Mouse (Mus musculus): ENCODE measurements around the gene Micu2. TPM values are rescaled to one million over a fixed set of nuclear protein-coding genes. Genes with fewer than 3 reads are reported as not detected.

Gene Micu2
- polyA plus RNA-seq, 1 experiment from 2014 or later = 39.0 TPM

- Histone ChIP-seq H3K27ac (replicated peaks) (no peak overlapping the region), H3K9me3 (replicated peaks) (no peaks in the 10 kb centered on the region), H3K9ac (no peak overlapping the region), H3K27me3 (no peaks in the 10 kb centered on the region), H3K4me2 (no peak overlapping the region), H3K4me3 (replicated peaks) (no peak overlapping the region), H3K36me3 (replicated peaks) (peaks cover 16% of the 10 kb centered on the region; the same call in 1 of the 2 replicates), H3K4me1 (replicated peaks) (peaks cover 10% of the 10 kb centered on the region; the same call in 1 of the 2 replicates)
- ATAC-seq (ENCODE audit: insufficient read depth) = no peak
- WGBS (ENCODE audit: insufficient replicate concordance) = 82% methylated on average over 2 of the region's 2 CpGs
Measured at GRCm38 (mm10) chr14:57989162-57989561, 9.9 kb downstream of the Micu2 start.

- H3K27ac ChIP-seq (replicated peaks) = no peak overlapping the region
- ATAC-seq (ENCODE audit: insufficient read depth) = no peak
- no peak overlapping the region for H3K4me2 ChIP-seq
- 74% methylated on average over 2 of the region's 2 CpGs for WGBS (ENCODE audit: insufficient replicate concordance)
- no peak overlapping the region for H3K9ac ChIP-seq
- no peaks in the 10 kb centered on the region for H3K9me3 ChIP-seq (replicated peaks)
- no peak overlapping the region for H3K4me3 ChIP-seq (replicated peaks)
- no peaks in the 10 kb centered on the region for H3K27me3 ChIP-seq
- H3K36me3 ChIP-seq (replicated peaks) = peaks cover 4% of the 10 kb centered on the region; the same call in 1 of the 2 replicates
- peaks cover 14% of the 10 kb centered on the region; the same call in 1 of the 2 replicates for H3K4me1 ChIP-seq (replicated peaks)
Measured at GRCm38 (mm10) chr14:57985780-57986179, 13.3 kb downstream of the Micu2 start.

- Histone ChIP-seq H3K9ac (no peak overlapping the region), H3K4me2 (no peak overlapping the region), H3K27ac (replicated peaks) (no peak overlapping the region), H3K27me3 (no peaks in the 10 kb centered on the region), H3K36me3 (replicated peaks) (no peaks in the 10 kb centered on the region), H3K4me1 (replicated peaks) (0 out of 2 replicates have a peak, but pooled peaks cover 3% of the 10 kb centered on the region), H3K9me3 (replicated peaks) (no peaks in the 10 kb centered on the region), H3K4me3 (replicated peaks) (no peak overlapping the region)
- 52% methylated on average over 7 of the region's 7 CpGs for WGBS (ENCODE audit: insufficient replicate concordance)
- ATAC-seq (ENCODE audit: insufficient read depth) = no peak
Measured at GRCm38 (mm10) chr14:57982450-57982849, 16.6 kb downstream of the Micu2 start.

GRCm38 (mm10) chr14:57981720-57982418 is 17.2 kb downstream of the Micu2 start:
- no peak for ATAC-seq (ENCODE audit: insufficient read depth)
- Histone ChIP-seq H3K4me3 (replicated peaks) (no peak overlapping the region), H3K9me3 (replicated peaks) (no peaks in the 10 kb centered on the region), H3K36me3 (replicated peaks) (no peaks in the 10 kb centered on the region), H3K9ac (no peak overlapping the region), H3K27me3 (no peaks in the 10 kb centered on the region), H3K4me2 (no peak overlapping the region), H3K4me1 (replicated peaks) (0 out of 2 replicates have a peak, but pooled peaks cover 3% of the 10 kb centered on the region), H3K27ac (replicated peaks) (no peak overlapping the region)
- WGBS (ENCODE audit: insufficient replicate concordance) = 49% methylated on average over 14 of the region's 14 CpGs

GRCm38 (mm10) chr14:57980776-57981175 is 18.3 kb downstream of the Micu2 start:
- no peak overlapping the region for H3K4me3 ChIP-seq (replicated peaks)
- ATAC-seq (ENCODE audit: insufficient read depth) = no peak
- no peaks in the 10 kb centered on the region for H3K27me3 ChIP-seq
- 0 out of 2 replicates have a peak, but pooled peaks cover 3% of the 10 kb centered on the region for H3K4me1 ChIP-seq (replicated peaks)
- H3K9me3 ChIP-seq (replicated peaks) = no peaks in the 10 kb centered on the region
- H3K36me3 ChIP-seq (replicated peaks) = no peaks in the 10 kb centered on the region
- no peak overlapping the region for H3K9ac ChIP-seq
- no peak overlapping the region for H3K27ac ChIP-seq (replicated peaks)
- 72% methylated on average over 8 of the region's 8 CpGs for WGBS (ENCODE audit: insufficient replicate concordance)
- no peak overlapping the region for H3K4me2 ChIP-seq

GRCm38 (mm10) chr14:57980179-57980578 is 18.9 kb downstream of the Micu2 start:
- H3K4me2 ChIP-seq = no peak overlapping the region
- no peak overlapping the region for H3K27ac ChIP-seq (replicated peaks)
- H3K4me1 ChIP-seq (replicated peaks) = 0 out of 2 replicates have a peak, but pooled peaks cover 3% of the 10 kb centered on the region
- H3K4me3 ChIP-seq (replicated peaks) = no peak overlapping the region
- no peak overlapping the region for H3K9ac ChIP-seq
- H3K36me3 ChIP-seq (replicated peaks) = no peaks in the 10 kb centered on the region
- WGBS (ENCODE audit: insufficient replicate concordance) = 54% methylated on average over 3 of the region's 3 CpGs
- no peaks in the 10 kb centered on the region for H3K27me3 ChIP-seq
- H3K9me3 ChIP-seq (replicated peaks) = no peaks in the 10 kb centered on the region
- ATAC-seq (ENCODE audit: insufficient read depth) = no peak

GRCm38 (mm10) chr14:57978144-57978543 is 20.9 kb downstream of the Micu2 start:
- WGBS (ENCODE audit: insufficient replicate concordance) = 57% methylated on average over 5 of the region's 5 CpGs
- Histone ChIP-seq H3K4me2 (no peak overlapping the region), H3K9me3 (replicated peaks) (no peaks in the 10 kb centered on the region)

GRCm38 (mm10) chr14:57975656-57976055 is 23.4 kb downstream of the Micu2 start:
- no peak overlapping the region for H3K4me3 ChIP-seq (replicated peaks)
- H3K27ac ChIP-seq (replicated peaks) = no peak overlapping the region
- no peaks in the 10 kb centered on the region for H3K36me3 ChIP-seq (replicated peaks)
- H3K4me2 ChIP-seq = no peak overlapping the region
- ATAC-seq (ENCODE audit: insufficient read depth) = no peak
- H3K9me3 ChIP-seq (replicated peaks) = no peaks in the 10 kb centered on the region
- WGBS (ENCODE audit: insufficient replicate concordance) = 69% methylated on average over 6 of the region's 6 CpGs
- H3K4me1 ChIP-seq (replicated peaks) = no peaks in the 10 kb centered on the region
- no peak overlapping the region for H3K9ac ChIP-seq
- no peaks in the 10 kb centered on the region for H3K27me3 ChIP-seq

More at GRCm38 (mm10) chr14:57978144-57978543, 20.9 kb downstream of the Micu2 start:
- 0 out of 2 replicates have a peak, but pooled peaks cover 3% of the 10 kb centered on the region for H3K4me1 ChIP-seq (replicated peaks)
- ATAC-seq (ENCODE audit: insufficient read depth) = no peak
- H3K27ac ChIP-seq (replicated peaks) = no peak overlapping the region
- no peaks in the 10 kb centered on the region for H3K27me3 ChIP-seq
- no peak overlapping the region for H3K9ac ChIP-seq
- H3K36me3 ChIP-seq (replicated peaks) = no peaks in the 10 kb centered on the region
- H3K4me3 ChIP-seq (replicated peaks) = no peak overlapping the region

GRCm38 (mm10) chr14:57971986-57972525 is 27.0 kb downstream of the Micu2 start:
- H3K27me3 ChIP-seq = no peaks in the 10 kb centered on the region
- 68% methylated on average over 12 of the region's 12 CpGs for WGBS (ENCODE audit: insufficient replicate concordance)
- ATAC-seq (ENCODE audit: insufficient read depth) = no peak

GRCm38 (mm10) chr14:57968873-57969272 is 30.2 kb downstream of the Micu2 start:
- Histone ChIP-seq H3K4me3 (replicated peaks) (no peak overlapping the region), H3K4me1 (replicated peaks) (peaks cover 30% of the 10 kb centered on the region)

More at GRCm38 (mm10) chr14:57971986-57972525, 27.0 kb downstream of the Micu2 start:
- no peak overlapping the region for H3K4me2 ChIP-seq
- H3K4me1 ChIP-seq (replicated peaks) = peaks cover 27% of the 10 kb centered on the region
- H3K9ac ChIP-seq = no peak overlapping the region
- H3K36me3 ChIP-seq (replicated peaks) = no peaks in the 10 kb centered on the region
- H3K27ac ChIP-seq (replicated peaks) = no peak overlapping the region
- no peaks in the 10 kb centered on the region for H3K9me3 ChIP-seq (replicated peaks)
- H3K4me3 ChIP-seq (replicated peaks) = no peak overlapping the region

GRCm38 (mm10) chr14:57967080-57967797 is 31.8 kb downstream of the Micu2 start:
- H3K4me1 ChIP-seq (replicated peaks) = peaks cover 35% of the 10 kb centered on the region
- peak overlapping the region; percentile 33 for H3K4me2 ChIP-seq
- H3K27me3 ChIP-seq = no peaks in the 10 kb centered on the region
- no peak overlapping the region for H3K4me3 ChIP-seq (replicated peaks)
- H3K9me3 ChIP-seq (replicated peaks) = no peaks in the 10 kb centered on the region
- H3K9ac ChIP-seq = 0 out of 2 replicates have a peak overlapping the region, but pooled peaks have one; percentile 18
- peak overlapping the region; percentile 80 for H3K27ac ChIP-seq (replicated peaks)
- ATAC-seq (ENCODE audit: insufficient read depth) = peak; percentile 90
- 43% methylated on average over 4 of the region's 4 CpGs for WGBS (ENCODE audit: insufficient replicate concordance)
- no peaks in the 10 kb centered on the region for H3K36me3 ChIP-seq (replicated peaks)

More at GRCm38 (mm10) chr14:57968873-57969272, 30.2 kb downstream of the Micu2 start:
- WGBS (ENCODE audit: insufficient replicate concordance) = 39% methylated on average over 6 of the region's 6 CpGs
- Histone ChIP-seq H3K36me3 (replicated peaks) (no peaks in the 10 kb centered on the region), H3K9ac (no peak overlapping the region), H3K27me3 (no peaks in the 10 kb centered on the region), H3K9me3 (replicated peaks) (no peaks in the 10 kb centered on the region), H3K27ac (replicated peaks) (peak overlapping the region; percentile 71), H3K4me2 (peak overlapping the region; percentile 33)
- peak; percentile 71 for ATAC-seq (ENCODE audit: insufficient read depth)
